ENCODE assay signal across 8 mouse cellular contexts in the genomic region with DNA sequence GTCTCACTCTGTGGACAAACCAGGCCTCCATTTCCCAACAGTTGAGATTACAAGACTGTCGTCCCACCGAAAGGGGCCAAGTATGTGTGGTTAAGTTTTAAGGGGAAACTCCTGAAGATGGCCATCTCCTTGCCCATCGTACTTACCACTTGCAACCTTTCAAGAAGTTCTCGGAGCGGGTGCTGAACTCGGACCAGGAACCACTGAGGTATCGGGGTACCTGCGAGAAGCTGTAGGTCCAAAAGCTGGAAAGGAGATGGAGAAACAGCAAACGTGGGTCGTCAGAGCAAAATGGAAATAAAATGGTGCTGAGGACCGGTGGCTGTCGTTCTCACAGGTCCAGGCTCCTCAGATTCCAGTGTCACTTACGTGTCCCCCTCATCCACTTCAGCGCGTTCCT. TPM values are rescaled to one million over a fixed set of nuclear protein-coding genes. Genes with fewer than 3 reads are reported as not detected.
DNase-seq lines count a peak whose midpoint lies in the region; ATAC-seq and TF ChIP-seq lines count a peak whose summit lies in the region.

No protein-coding gene starts in this region.

- H3K9me3 ChIP-seq in heart, embryonic 10.5 days, result no peaks in the 10 kb centered on the region
- no peaks in the 10 kb centered on the region for H3K9me3 ChIP-seq in E14TG2a.4 (ENCODE audit: low read length)
- H3K9me3 ChIP-seq in forebrain, embryonic 15.5 days, result no peaks in the 10 kb centered on the region
- H3K9me3 ChIP-seq in liver, embryonic 14.5 days (ENCODE audit: control insufficient read depth, low read length), result no peaks in the 10 kb centered on the region

- H3K27me3 ChIP-seq in heart, embryonic 10.5 days (ENCODE audit: insufficient read depth, poor library complexity, severe bottlenecking), result no peaks in the 10 kb centered on the region
- H3K27me3 ChIP-seq in E14TG2a.4 (ENCODE audit: insufficient read depth, low read length), result no peaks in the 10 kb centered on the region
- no peaks in the 10 kb centered on the region for H3K27me3 ChIP-seq in forebrain, embryonic 15.5 days
- H3K27me3 ChIP-seq in liver, embryonic 14.5 days (ENCODE audit: control insufficient read depth, insufficient read depth, low read length), result no peaks in the 10 kb centered on the region

- TF ChIP-seq CTCF in E14TG2a.4 (conservative IDR thresholded peaks at IDR 0.05; ENCODE audit: low read length), result no peak
- no peak for TF ChIP-seq CTCF in liver, embryonic 14.5 days (IDR thresholded peaks at IDR 0.05; ENCODE audit: low read depth)

- WGBS in heart, embryonic 10.5 days, result 10% methylated on average over 15 of the region's 15 CpGs
- 13% methylated on average over 15 of the region's 15 CpGs for WGBS in forebrain, embryonic 15.5 days
- 4% methylated on average over 15 of the region's 15 CpGs for WGBS in liver, embryonic 14.5 days (ENCODE audit: insufficient replicate concordance)

- no peak for ATAC-seq in forebrain, embryonic 15.5 days (replicated peaks)
- ATAC-seq in liver, embryonic 14.5 days (ENCODE audit: insufficient read depth), result no peak
- no peak for ATAC-seq in erythroid progenitor cell, adult 5-6 weeks (replicated peaks; ENCODE audit: low FRiP score, poor library complexity, severe bottlenecking)

- DNase-seq in heart, embryonic 10.5 days (ENCODE audit: low spot score), result no peak
- DNase-seq in heart, adult 18-20 months, result no peak
- no peak for DNase-seq in liver, embryonic 14.5 days (ENCODE audit: low read depth in 3 of 3, low spot score in 3 of 3)
- no peak for DNase-seq in thymus, postnatal 0 days (ENCODE audit: low spot score)
- no peak for DNase-seq in gastrocnemius, postnatal 10 days

- H3K9ac ChIP-seq in forebrain, embryonic 15.5 days (replicated peaks), result peak overlapping the region; percentile 88
- peak overlapping the region; percentile 86 for H3K9ac ChIP-seq in liver, embryonic 14.5 days (replicated peaks)

- H3K27ac ChIP-seq in heart, embryonic 10.5 days, result peak overlapping the region; percentile 91
- peak overlapping the region; percentile 96; the same call in 1 of the 2 replicates for H3K27ac ChIP-seq in forebrain, embryonic 15.5 days (replicated peaks)
- H3K27ac ChIP-seq in liver, embryonic 14.5 days, result peak overlapping the region; percentile 66; the same call in 1 of the 2 replicates

- H3K4me3 ChIP-seq in heart, embryonic 10.5 days, result peak overlapping the region; percentile 70
- peak overlapping the region; percentile 99 for H3K4me3 ChIP-seq in E14TG2a.4 (replicated peaks; ENCODE audit: low read length)
- H3K4me3 ChIP-seq in forebrain, embryonic 15.5 days, result peak overlapping the region; percentile 75
- peak overlapping the region; percentile 89 to 95 for H3K4me3 ChIP-seq in liver, embryonic 14.5 days (ENCODE audit: insufficient read depth in 1 of 2, low read depth in 2 of 2, low read length in 2 of 2)

- peaks cover 43% of the 10 kb centered on the region for H3K4me1 ChIP-seq in heart, embryonic 10.5 days
- peaks cover 69% of the 10 kb centered on the region for H3K4me1 ChIP-seq in E14TG2a.4 (replicated peaks; ENCODE audit: low read depth, low read length)
- H3K4me1 ChIP-seq in forebrain, embryonic 15.5 days, result peaks cover 54% of the 10 kb centered on the region
- peaks cover 31 to 40% of the 10 kb centered on the region in 2 experiments for H3K4me1 ChIP-seq in liver, embryonic 14.5 days (replicated peaks; ENCODE audit: control insufficient read depth in 2 of 2, insufficient read depth in 2 of 2, low read length in 1 of 2)

- no peak for TF ChIP-seq EP300 in liver, embryonic 14.5 days (IDR thresholded peaks at IDR 0.05; ENCODE audit: low read depth)

- H3K36me3 ChIP-seq in heart, embryonic 10.5 days, result peaks cover 32% of the 10 kb centered on the region
- H3K36me3 ChIP-seq in E14TG2a.4 (ENCODE audit: insufficient read depth, low read length), result peaks cover 60% of the 10 kb centered on the region
- no peaks in the 10 kb centered on the region for H3K36me3 ChIP-seq in forebrain, embryonic 15.5 days
- peaks cover 3% of the 10 kb centered on the region for H3K36me3 ChIP-seq in liver, embryonic 14.5 days (replicated peaks; ENCODE audit: control insufficient read depth, insufficient read depth, low read depth)

- H3K4me2 ChIP-seq in forebrain, embryonic 15.5 days (replicated peaks), result peak overlapping the region; percentile 90
- H3K4me2 ChIP-seq in liver, embryonic 14.5 days (ENCODE audit: low read depth), result peak overlapping the region; percentile 89

RNA-seq across cellular contexts. Expression of gene Wrap53, which starts 1.8 kb away (rescaled TPM):
- 27.2 and 32.4 TPM in 2 replicates for polyA plus RNA-seq in heart, embryonic 10.5 days (2016; fragmentation: Nextera tagmentation; extraction: Ambion mirVana)
- 1 to 10 TPM; 5.0 to 5.4 TPM for total RNA-seq in heart, adult 18-20 months (2021)
- 26.3 and 27.2 TPM in 2 replicates for polyA plus RNA-seq in forebrain, embryonic 15.5 days (2015; fragmentation: Nextera tagmentation; extraction: Ambion mirVana)
- polyA plus RNA-seq in liver, embryonic 14.5 days (2012; rRNA removed), result 10.8 and 12.7 TPM in 2 replicates
- polyA plus RNA-seq in liver, embryonic 14.5 days (2014; fragmentation: Nextera tagmentation; extraction: Ambion mirVana), result 14.8 and 16.1 TPM in 2 replicates
- total RNA-seq in erythroid progenitor cell, adult 5-6 weeks (2015; ENCODE audit: low replicate concordance), result 13.8 and 48.3 TPM in 2 replicates
- 13.5 and 18.4 TPM in 2 replicates for total RNA-seq in erythroid progenitor cell, adult 5-6 weeks (2017; ENCODE audit: low replicate concordance)
- 27.0 and 30.6 TPM in 2 replicates for polyA plus RNA-seq in thymus, postnatal 0 days (2015; fragmentation: Nextera tagmentation; extraction: Ambion mirVana)
- total RNA-seq in gastrocnemius, postnatal 10 days (2021), result 1 to 10 TPM; 4.3 to 5.5 TPM

RNA-seq across cellular contexts. Expression of gene Trp53, which starts 1.9 kb away (rescaled TPM):
- 104 and 161 TPM in 2 replicates for polyA plus RNA-seq in heart, embryonic 10.5 days (2016; fragmentation: Nextera tagmentation; extraction: Ambion mirVana)
- total RNA-seq in heart, adult 18-20 months (2021), result 10 to 100 TPM; 15.0 to 15.5 TPM
- 112 and 115 TPM in 2 replicates for polyA plus RNA-seq in forebrain, embryonic 15.5 days (2015; fragmentation: Nextera tagmentation; extraction: Ambion mirVana)
- 68.7 and 76.7 TPM in 2 replicates for polyA plus RNA-seq in liver, embryonic 14.5 days (2012; rRNA removed)
- polyA plus RNA-seq in liver, embryonic 14.5 days (2014; fragmentation: Nextera tagmentation; extraction: Ambion mirVana), result 61.2 and 66.4 TPM in 2 replicates
- total RNA-seq in erythroid progenitor cell, adult 5-6 weeks (2015; ENCODE audit: low replicate concordance), result 38.2 and 75.9 TPM in 2 replicates
- 12.2 TPM in 2 replicates for total RNA-seq in erythroid progenitor cell, adult 5-6 weeks (2017; ENCODE audit: low replicate concordance)
- 138 and 165 TPM in 2 replicates for polyA plus RNA-seq in thymus, postnatal 0 days (2015; fragmentation: Nextera tagmentation; extraction: Ambion mirVana)
- 10 to 100 TPM; 30.9 to 41.2 TPM for total RNA-seq in gastrocnemius, postnatal 10 days (2021)

RNA-seq across cellular contexts. Expression of gene Efnb3, which starts 18.3 kb away (rescaled TPM):
- 61.0 and 89.9 TPM in 2 replicates for polyA plus RNA-seq in heart, embryonic 10.5 days (2016; fragmentation: Nextera tagmentation; extraction: Ambion mirVana)
- total RNA-seq in heart, adult 18-20 months (2021), result 100 to 1,000 TPM; 111 to 140 TPM
- 107 and 114 TPM in 2 replicates for polyA plus RNA-seq in forebrain, embryonic 15.5 days (2015; fragmentation: Nextera tagmentation; extraction: Ambion mirVana)
- polyA plus RNA-seq in liver, embryonic 14.5 days (2012; rRNA removed), result 1.0 TPM in 2 replicates
- 0.13 and 0.14 TPM in 2 replicates for polyA plus RNA-seq in liver, embryonic 14.5 days (2014; fragmentation: Nextera tagmentation; extraction: Ambion mirVana)
- total RNA-seq in erythroid progenitor cell, adult 5-6 weeks (2015; ENCODE audit: low replicate concordance), result 2.5 and 2.9 TPM in 2 replicates
- 0.77 and 1.1 TPM in 2 replicates for total RNA-seq in erythroid progenitor cell, adult 5-6 weeks (2017; ENCODE audit: low replicate concordance)
- 0.61 and 0.77 TPM in 2 replicates for polyA plus RNA-seq in thymus, postnatal 0 days (2015; fragmentation: Nextera tagmentation; extraction: Ambion mirVana)
- total RNA-seq in gastrocnemius, postnatal 10 days (2021), result 1 to 10 TPM; 1.6 to 2.3 TPM

RNA-seq across cellular contexts. Expression of gene Atp1b2, which starts 27.4 kb away (rescaled TPM):
- polyA plus RNA-seq in heart, embryonic 10.5 days (2016; fragmentation: Nextera tagmentation; extraction: Ambion mirVana), result 15.6 and 24.1 TPM in 2 replicates
- 10 to 100 TPM; 15.2 to 16.4 TPM for total RNA-seq in heart, adult 18-20 months (2021)
- polyA plus RNA-seq in forebrain, embryonic 15.5 days (2015; fragmentation: Nextera tagmentation; extraction: Ambion mirVana), result 22.2 and 25.9 TPM in 2 replicates
- 20.6 and 25.2 TPM in 2 replicates for polyA plus RNA-seq in liver, embryonic 14.5 days (2012; rRNA removed)
- polyA plus RNA-seq in liver, embryonic 14.5 days (2014; fragmentation: Nextera tagmentation; extraction: Ambion mirVana), result 21.3 and 29.8 TPM in 2 replicates
- total RNA-seq in erythroid progenitor cell, adult 5-6 weeks (2015; ENCODE audit: low replicate concordance), result 20.9 and 36.5 TPM in 2 replicates
- total RNA-seq in erythroid progenitor cell, adult 5-6 weeks (2017; ENCODE audit: low replicate concordance), result 3.5 and 4.5 TPM in 2 replicates
- 1.7 and 1.8 TPM in 2 replicates for polyA plus RNA-seq in thymus, postnatal 0 days (2015; fragmentation: Nextera tagmentation; extraction: Ambion mirVana)
- 100 to 1,000 TPM; 351 to 394 TPM for total RNA-seq in gastrocnemius, postnatal 10 days (2021)

RNA-seq across cellular contexts. Expression of gene Dnah2, which starts 29.4 kb away (rescaled TPM):
- polyA plus RNA-seq in heart, embryonic 10.5 days (2016; fragmentation: Nextera tagmentation; extraction: Ambion mirVana), result 0.18 and 0.95 TPM in 2 replicates
- under 1 TPM; 0.10 to 0.51 TPM for total RNA-seq in heart, adult 18-20 months (2021)
- polyA plus RNA-seq in forebrain, embryonic 15.5 days (2015; fragmentation: Nextera tagmentation; extraction: Ambion mirVana), result 2.7 and 3.1 TPM in 2 replicates
- polyA plus RNA-seq in liver, embryonic 14.5 days (2012; rRNA removed), result 0.03 TPM in 2 replicates
- 0.01 TPM in 2 replicates for polyA plus RNA-seq in liver, embryonic 14.5 days (2014; fragmentation: Nextera tagmentation; extraction: Ambion mirVana)
- not detected in 2 replicates for total RNA-seq in erythroid progenitor cell, adult 5-6 weeks (2015; ENCODE audit: low replicate concordance)
- total RNA-seq in erythroid progenitor cell, adult 5-6 weeks (2017; ENCODE audit: low replicate concordance), result 0.13 TPM in 1 of 2 replicates, not detected in the other
- 0.12 and 0.20 TPM in 2 replicates for polyA plus RNA-seq in thymus, postnatal 0 days (2015; fragmentation: Nextera tagmentation; extraction: Ambion mirVana)
- 1 to 10 TPM in 1 of 2 experiments, under 1 TPM in 1; 0.07 to 1.1 TPM for total RNA-seq in gastrocnemius, postnatal 10 days (2021)

Comparison
In these comparisons a context has a peak if more than half of its experiments do, and no peak if none do; other contexts are left out.
1. RNA of gene Efnb3, which starts 18.3 kb away (polyA plus RNA-seq): 107 to 114 TPM in forebrain, embryonic 15.5 days and 61.0 to 89.9 TPM in heart, embryonic 10.5 days; 0.13 to 1.0 TPM in liver, embryonic 14.5 days and 0.61 to 0.77 TPM in thymus, postnatal 0 days; every median in the first group is over 10 times any median in the second.
2. Peak in every context shown above with its lines, with median percentiles within 50 percentile points of each other: H3K27ac ChIP-seq and H3K4me3 ChIP-seq.